Mouse (Mus musculus): Measurements from ENCODE around the gene Rpl22. TPM values are rescaled to one million over a fixed set of nuclear protein-coding genes. Genes with fewer than 3 reads are reported as not detected.

The Rpl22 gene
- polyA plus RNA-seq, 1 experiment from 2014 or later = 280 TPM

- Histone ChIP-seq H3K4me3 (peak overlapping the region; percentile 79; the same call in 1 of the 2 replicates), H3K36me3 (peaks cover 41% of the 10 kb centered on the region), H3K4me2 (peak overlapping the region; percentile 83), H3K9me3 (replicated peaks) (no peaks in the 10 kb centered on the region), H3K27me3 (replicated peaks) (no peaks in the 10 kb centered on the region), H3K9ac (peak overlapping the region; percentile 90; the same call in 1 of the 2 replicates), H3K27ac (ENCODE audit: poor library complexity, severe bottlenecking) (no peak overlapping the region), H3K4me1 (replicated peaks) (peaks cover 22% of the 10 kb centered on the region)
- 78% methylated on average over 14 of the region's 14 CpGs for WGBS
- no peak for ATAC-seq (ENCODE audit: insufficient number of reproducible peaks, low FRiP score)
These were observed 26.7 kb upstream of the Rpl22 start for GRCm38 (mm10) chr4:152298836-152299235.

DNA sequence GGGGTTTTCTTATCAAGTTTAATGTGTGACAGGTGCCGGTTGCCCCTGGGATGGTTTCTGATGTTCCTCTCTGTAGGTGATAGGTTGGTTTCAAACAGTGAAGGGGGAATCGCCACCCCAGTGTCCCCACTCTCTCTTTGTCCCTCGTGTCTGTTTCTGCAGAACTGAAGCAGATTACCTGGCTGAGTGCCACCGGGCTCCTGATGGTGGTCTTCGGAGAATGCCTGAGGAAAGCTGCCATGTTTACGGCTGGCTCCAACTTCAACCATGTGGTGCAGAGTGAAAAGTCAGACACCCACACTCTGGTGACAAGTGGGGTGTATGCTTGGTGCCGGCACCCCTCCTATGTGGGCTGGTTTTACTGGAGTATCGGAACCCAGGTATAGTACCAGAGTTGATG is 25.2 kb upstream of the Rpl22 start:
- H3K36me3 ChIP-seq = peaks cover 56% of the 10 kb centered on the region
- WGBS = 88% methylated on average over 8 of the region's 8 CpGs
- H3K4me3 ChIP-seq = no peak overlapping the region
- no peak overlapping the region for H3K27ac ChIP-seq (ENCODE audit: poor library complexity, severe bottlenecking)
- H3K27me3 ChIP-seq (replicated peaks) = no peaks in the 10 kb centered on the region
- ATAC-seq (ENCODE audit: insufficient number of reproducible peaks, low FRiP score) = no peak
- no peak overlapping the region for H3K4me2 ChIP-seq
- no peaks in the 10 kb centered on the region for H3K9me3 ChIP-seq (replicated peaks)
- H3K9ac ChIP-seq = no peak overlapping the region
- H3K4me1 ChIP-seq (replicated peaks) = peaks cover 19% of the 10 kb centered on the region

DNA sequence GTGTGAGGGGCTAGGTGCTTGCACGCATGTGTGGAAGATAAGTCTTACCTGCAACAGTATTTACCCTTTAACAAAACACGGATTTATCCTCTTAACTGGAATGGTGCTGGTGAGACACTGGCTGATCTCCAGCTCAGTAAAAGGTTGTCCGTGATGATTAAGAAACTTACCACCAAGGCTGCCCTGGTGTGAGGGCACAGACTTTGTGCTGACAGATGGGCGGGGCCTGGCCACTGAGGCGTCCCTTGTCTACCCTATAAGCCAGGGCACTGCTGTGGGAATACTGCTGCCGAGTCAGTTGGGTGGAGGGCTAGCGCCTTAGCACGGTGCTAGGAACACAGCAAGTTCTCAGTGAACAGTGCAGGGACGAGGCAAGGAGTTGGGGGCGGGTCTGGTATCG is 23.5 kb upstream of the Rpl22 start:
- H3K36me3 ChIP-seq = peaks cover 70% of the 10 kb centered on the region
- no peak overlapping the region for H3K9ac ChIP-seq
- H3K27ac ChIP-seq (ENCODE audit: poor library complexity, severe bottlenecking) = no peak overlapping the region
- H3K4me2 ChIP-seq = no peak overlapping the region
- H3K9me3 ChIP-seq (replicated peaks) = no peaks in the 10 kb centered on the region
- no peaks in the 10 kb centered on the region for H3K27me3 ChIP-seq (replicated peaks)
- 73% methylated on average over 11 of the region's 11 CpGs for WGBS
- ATAC-seq (ENCODE audit: insufficient number of reproducible peaks, low FRiP score) = no peak
- H3K4me3 ChIP-seq = no peak overlapping the region
- peaks cover 13% of the 10 kb centered on the region for H3K4me1 ChIP-seq (replicated peaks)

DNA sequence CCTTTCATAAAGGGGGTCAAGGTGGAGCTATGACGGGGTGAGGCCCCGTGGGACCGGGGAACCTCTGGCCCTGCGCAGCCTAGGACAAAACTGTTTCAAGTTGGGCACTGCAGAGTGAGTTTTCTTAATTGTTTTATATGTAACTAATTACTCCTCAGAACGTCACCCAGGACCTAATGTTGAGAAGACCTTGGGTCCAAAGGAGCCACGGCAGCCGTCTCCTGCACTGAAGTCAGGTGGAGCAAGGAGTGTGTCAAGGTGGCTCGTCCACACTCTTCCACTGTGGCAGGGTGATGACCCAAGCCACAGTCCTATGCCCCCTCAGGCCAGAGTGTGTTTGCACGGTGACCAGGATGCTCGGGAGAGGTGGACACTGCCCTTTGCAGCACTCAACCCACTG is 22.4 kb upstream of the Rpl22 start:
- H3K4me1 ChIP-seq (replicated peaks) = peaks cover 8% of the 10 kb centered on the region
- H3K36me3 ChIP-seq = peaks cover 81% of the 10 kb centered on the region
- no peak overlapping the region for H3K4me3 ChIP-seq
- H3K4me2 ChIP-seq = no peak overlapping the region
- H3K9ac ChIP-seq = no peak overlapping the region
- ATAC-seq (ENCODE audit: insufficient number of reproducible peaks, low FRiP score) = no peak
- no peaks in the 10 kb centered on the region for H3K27me3 ChIP-seq (replicated peaks)
- no peaks in the 10 kb centered on the region for H3K9me3 ChIP-seq (replicated peaks)
- WGBS = 93% methylated on average over 10 of the region's 10 CpGs
- H3K27ac ChIP-seq (ENCODE audit: poor library complexity, severe bottlenecking) = no peak overlapping the region

- no peak overlapping the region for H3K4me3 ChIP-seq
- 89% methylated on average over 6 of the region's 6 CpGs for WGBS
- no peaks in the 10 kb centered on the region for H3K4me1 ChIP-seq (replicated peaks)
- peaks cover 92% of the 10 kb centered on the region for H3K36me3 ChIP-seq
- no peak overlapping the region for H3K4me2 ChIP-seq
- no peaks in the 10 kb centered on the region for H3K9me3 ChIP-seq (replicated peaks)
- no peak overlapping the region for H3K27ac ChIP-seq (ENCODE audit: poor library complexity, severe bottlenecking)
- ATAC-seq (ENCODE audit: insufficient number of reproducible peaks, low FRiP score) = no peak
- H3K9ac ChIP-seq = no peak overlapping the region
- peaks cover 2% of the 10 kb centered on the region; the same call in 1 of the 2 replicates for H3K27me3 ChIP-seq (replicated peaks)
These were observed 20.9 kb upstream of the Rpl22 start for GRCm38 (mm10) chr4:152304685-152305084.

- Histone ChIP-seq H3K27me3 (replicated peaks) (peaks cover 15% of the 10 kb centered on the region), H3K9ac (no peak overlapping the region), H3K9me3 (replicated peaks) (no peaks in the 10 kb centered on the region), H3K4me1 (replicated peaks) (no peaks in the 10 kb centered on the region), H3K36me3 (peaks cover 82% of the 10 kb centered on the region), H3K4me3 (no peak overlapping the region), H3K27ac (ENCODE audit: poor library complexity, severe bottlenecking) (no peak overlapping the region), H3K4me2 (no peak overlapping the region)
- no peak for ATAC-seq (ENCODE audit: insufficient number of reproducible peaks, low FRiP score)
- 80% methylated on average over 6 of the region's 6 CpGs for WGBS
These were observed 19.6 kb upstream of the Rpl22 start for GRCm38 (mm10) chr4:152305991-152306390.

DNA sequence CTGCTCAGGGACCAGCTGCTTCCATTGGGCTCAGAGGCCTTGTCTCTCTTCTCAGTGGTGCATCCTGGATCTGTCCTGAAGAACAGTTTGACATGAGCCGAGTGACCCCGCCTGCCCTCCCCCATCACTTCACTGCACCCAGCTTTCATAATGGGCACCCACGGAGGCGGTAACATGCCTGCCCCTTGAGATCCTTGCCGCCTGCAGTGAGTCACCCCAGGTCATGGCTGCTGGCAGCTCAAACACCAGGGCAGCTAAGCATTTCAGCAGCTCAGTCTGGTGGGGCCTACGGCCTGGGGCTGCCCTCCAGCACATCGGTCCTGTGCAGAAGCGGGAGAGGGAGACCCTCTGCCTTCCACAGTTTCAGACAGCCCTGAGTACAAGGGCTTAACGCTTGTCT is 18.0 kb upstream of the Rpl22 start:
- no peak overlapping the region for H3K9ac ChIP-seq
- H3K27ac ChIP-seq (ENCODE audit: poor library complexity, severe bottlenecking) = no peak overlapping the region
- H3K9me3 ChIP-seq (replicated peaks) = no peaks in the 10 kb centered on the region
- peaks cover 3% of the 10 kb centered on the region for H3K4me1 ChIP-seq (replicated peaks)
- ATAC-seq (ENCODE audit: insufficient number of reproducible peaks, low FRiP score) = no peak
- 79% methylated on average over 9 of the region's 9 CpGs for WGBS
- no peak overlapping the region for H3K4me2 ChIP-seq
- H3K4me3 ChIP-seq = no peak overlapping the region
- H3K27me3 ChIP-seq (replicated peaks) = peaks cover 30% of the 10 kb centered on the region
- H3K36me3 ChIP-seq = peaks cover 72% of the 10 kb centered on the region

GRCm38 (mm10) chr4:152312186-152312585 is 13.4 kb upstream of the Rpl22 start:
- ATAC-seq (ENCODE audit: insufficient number of reproducible peaks, low FRiP score) = no peak
- WGBS = 12% methylated on average over 14 of the region's 14 CpGs
- H3K4me2 ChIP-seq = peak overlapping the region; percentile 3; the same call in 1 of the 2 replicates
- peaks cover 28% of the 10 kb centered on the region for H3K36me3 ChIP-seq
- no peak overlapping the region for H3K9ac ChIP-seq
- no peak overlapping the region for H3K4me3 ChIP-seq
- H3K9me3 ChIP-seq (replicated peaks) = no peaks in the 10 kb centered on the region
- H3K27ac ChIP-seq (ENCODE audit: poor library complexity, severe bottlenecking) = no peak overlapping the region
- H3K27me3 ChIP-seq (replicated peaks) = peaks cover 72% of the 10 kb centered on the region
- H3K4me1 ChIP-seq (replicated peaks) = peaks cover 42% of the 10 kb centered on the region

DNA sequence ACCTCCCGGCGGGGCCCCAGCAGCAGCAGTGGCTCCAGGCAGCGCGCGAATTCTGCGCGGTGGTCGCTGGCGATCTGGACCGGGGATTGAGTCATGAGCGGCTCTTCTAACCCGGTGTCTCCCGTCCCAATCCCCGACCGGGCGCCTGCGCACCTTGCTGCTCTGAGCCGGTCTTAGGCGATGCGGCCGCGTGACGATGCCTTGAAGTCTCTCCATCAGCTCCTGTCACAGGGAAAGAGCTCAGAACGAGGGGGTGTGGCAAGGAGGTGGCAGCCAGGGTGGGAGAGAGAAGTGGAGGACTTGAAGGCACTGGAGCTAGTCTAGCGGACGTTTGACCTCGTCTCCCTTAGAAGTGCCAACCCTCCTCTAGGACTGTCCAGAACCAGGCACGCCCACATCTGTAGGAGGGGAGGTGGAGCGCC is 12.3 kb upstream of the Rpl22 start:
- ATAC-seq (ENCODE audit: insufficient number of reproducible peaks, low FRiP score) = 0 out of 2 replicates have a peak, but pooled peaks have one; percentile 34
- Histone ChIP-seq H3K4me1 (replicated peaks) (peaks cover 51% of the 10 kb centered on the region), H3K9me3 (replicated peaks) (no peaks in the 10 kb centered on the region), H3K27me3 (replicated peaks) (peaks cover 75% of the 10 kb centered on the region), H3K27ac (ENCODE audit: poor library complexity, severe bottlenecking) (no peak overlapping the region), H3K36me3 (peaks cover 19% of the 10 kb centered on the region), H3K4me2 (peak overlapping the region; percentile 68), H3K9ac (peak overlapping the region; percentile 58), H3K4me3 (peak overlapping the region; percentile 38)
- 2% methylated on average over 29 of the region's 29 CpGs for WGBS

DNA sequence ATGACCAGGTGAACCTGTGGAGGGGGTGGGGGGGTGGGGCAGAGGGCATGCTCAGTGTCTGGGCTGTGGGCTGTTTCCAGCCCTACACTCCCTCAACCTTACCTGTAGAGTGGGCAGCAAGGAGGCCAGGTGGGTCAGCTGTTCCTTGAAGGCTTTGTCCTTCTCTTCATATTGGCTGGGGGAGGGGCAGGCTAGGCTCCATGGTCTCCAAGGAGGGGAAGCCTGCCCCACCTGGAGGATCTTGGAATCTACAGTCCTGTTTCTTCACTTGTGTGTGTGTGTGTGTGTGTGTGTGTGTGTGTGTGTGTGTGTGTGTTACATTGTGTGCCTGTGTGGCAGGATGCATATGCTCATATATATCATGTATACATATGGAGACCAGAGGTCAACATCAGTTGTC is 11.6 kb upstream of the Rpl22 start:
- Histone ChIP-seq H3K4me3 (peak overlapping the region; percentile 38), H3K9ac (no peak overlapping the region), H3K27me3 (replicated peaks) (peaks cover 75% of the 10 kb centered on the region)

GRCm38 (mm10) chr4:152315498-152316213 is 9.9 kb upstream of the Rpl22 start:
- Histone ChIP-seq H3K27me3 (replicated peaks) (peaks cover 64% of the 10 kb centered on the region), H3K4me2 (peak overlapping the region; percentile 84), H3K9me3 (replicated peaks) (no peaks in the 10 kb centered on the region), H3K9ac (peak overlapping the region; percentile 64), H3K27ac (ENCODE audit: poor library complexity, severe bottlenecking) (no peak overlapping the region), H3K36me3 (peaks cover 2% of the 10 kb centered on the region), H3K4me3 (peak overlapping the region; percentile 47), H3K4me1 (replicated peaks) (peaks cover 55% of the 10 kb centered on the region)
- 2% methylated on average over 43 of the region's 43 CpGs for WGBS
- ATAC-seq (ENCODE audit: insufficient number of reproducible peaks, low FRiP score) = no peak

More for the DNA sequence above, 11.6 kb upstream of the Rpl22 start:
- peak overlapping the region; percentile 68 for H3K4me2 ChIP-seq
- peaks cover 13% of the 10 kb centered on the region for H3K36me3 ChIP-seq
- H3K4me1 ChIP-seq (replicated peaks) = peaks cover 55% of the 10 kb centered on the region
- ATAC-seq (ENCODE audit: insufficient number of reproducible peaks, low FRiP score) = no peak
- no peaks in the 10 kb centered on the region for H3K9me3 ChIP-seq (replicated peaks)
- H3K27ac ChIP-seq (ENCODE audit: poor library complexity, severe bottlenecking) = no peak overlapping the region
